Mouse (Mus musculus): Measurements from ENCODE around the gene Myom3. TPM values are rescaled to one million over a fixed set of nuclear protein-coding genes. Genes with fewer than 3 reads are reported as not detected.

Myom3 gene
- polyA plus RNA-seq, 1 experiment from 2014 or later: 6.3 TPM

DNA sequence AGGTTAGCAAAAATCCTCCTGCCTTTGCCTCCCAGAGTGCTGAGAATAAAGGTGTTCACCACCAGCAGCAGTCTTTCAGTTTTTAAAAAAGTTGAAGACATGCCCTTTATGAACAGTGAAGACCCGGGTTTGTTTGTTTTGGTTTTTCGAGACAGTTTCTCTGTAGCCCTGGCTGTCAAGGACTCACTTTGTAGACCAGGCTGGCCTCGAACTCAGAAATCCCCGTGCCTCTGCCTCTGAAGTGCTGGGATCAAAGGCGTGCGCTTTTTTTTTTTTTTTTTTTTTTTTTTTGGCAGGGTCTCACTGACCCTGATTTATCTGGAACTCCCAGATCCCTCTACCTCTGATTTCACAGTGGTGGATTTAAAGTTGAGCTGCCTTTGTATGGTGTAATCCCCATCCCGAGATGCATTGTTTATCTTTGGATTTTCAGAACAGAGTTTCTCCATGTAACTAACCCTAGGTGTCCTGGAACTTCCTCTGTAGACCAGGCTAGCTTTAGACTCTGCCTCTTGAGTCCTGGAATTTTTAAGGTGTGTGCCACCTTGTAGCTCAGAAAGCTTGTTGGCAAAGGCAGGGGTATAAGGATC, 98.2 kb downstream of the Myom3 start:
- H3K4me1 ChIP-seq: peaks cover 34% of the 10 kb centered on the region
- H3K4me2 ChIP-seq (replicated peaks): peak overlapping the region; percentile 79
- no peaks in the 10 kb centered on the region for H3K27me3 ChIP-seq
- H3K9me3 ChIP-seq (replicated peaks): no peaks in the 10 kb centered on the region
- no peak overlapping the region for H3K27ac ChIP-seq (replicated peaks)
- H3K9ac ChIP-seq: peak overlapping the region; percentile 21; the same call in 1 of the 2 replicates
- H3K4me3 ChIP-seq (replicated peaks): peak overlapping the region; percentile 95
- peaks cover 5% of the 10 kb centered on the region; the same call in 1 of the 2 replicates for H3K36me3 ChIP-seq
- ATAC-seq (ENCODE audit: insufficient number of reproducible peaks, low FRiP score, low TSS enrichment, low read depth): no peak
- WGBS: 7% methylated on average over 7 of the region's 7 CpGs

Other genes starting within 250 kb of the Myom3 start
- 26.8 and 35.5 TPM in 2 replicates for gene Grhl3, start 186.1 kb upstream of the Myom3 start, polyA plus RNA-seq (2015; fragmentation: Nextera tagmentation; extraction: Ambion mirVana)
- 1.6 and 1.8 TPM in 2 replicates for gene Ifnlr1, start 73.4 kb upstream of the Myom3 start, polyA plus RNA-seq (2015; fragmentation: Nextera tagmentation; extraction: Ambion mirVana)
- gene Il22ra1, start 31.5 kb upstream of the Myom3 start, polyA plus RNA-seq (2015; fragmentation: Nextera tagmentation; extraction: Ambion mirVana): 0.62 and 1.1 TPM in 2 replicates
- gene Srsf10, start 96.0 kb downstream of the Myom3 start, polyA plus RNA-seq (2015; fragmentation: Nextera tagmentation; extraction: Ambion mirVana): 198 and 214 TPM in 2 replicates
- 157 and 161 TPM in 2 replicates for gene Pnrc2, start 114.1 kb downstream of the Myom3 start, polyA plus RNA-seq (2015; fragmentation: Nextera tagmentation; extraction: Ambion mirVana)
- 0.85 and 1.0 TPM in 2 replicates for gene Cnr2, start 135.7 kb downstream of the Myom3 start, polyA plus RNA-seq (2015; fragmentation: Nextera tagmentation; extraction: Ambion mirVana)
- gene Fuca1, start 161.0 kb downstream of the Myom3 start, polyA plus RNA-seq (2015; fragmentation: Nextera tagmentation; extraction: Ambion mirVana): 78.2 and 82.1 TPM in 2 replicates
- gene Hmgcl, start 186.7 kb downstream of the Myom3 start, polyA plus RNA-seq (2015; fragmentation: Nextera tagmentation; extraction: Ambion mirVana): 78.2 and 79.8 TPM in 2 replicates
- 44.7 and 48.0 TPM in 2 replicates for gene Gale, start 204.0 kb downstream of the Myom3 start, polyA plus RNA-seq (2015; fragmentation: Nextera tagmentation; extraction: Ambion mirVana)
- 119 and 126 TPM in 2 replicates for gene Lypla2, start 212.9 kb downstream of the Myom3 start, polyA plus RNA-seq (2015; fragmentation: Nextera tagmentation; extraction: Ambion mirVana)
- 52.7 and 56.7 TPM in 2 replicates for gene Pithd1, start 227.5 kb downstream of the Myom3 start, polyA plus RNA-seq (2015; fragmentation: Nextera tagmentation; extraction: Ambion mirVana)

Measured in embryonic facial prominence, embryonic 15.5 days (tissue).